Mouse (Mus musculus) kidney, postnatal 10 days (tissue): ENCODE results near the gene Micu1.
"Not testable (repeated sequence)": the region's sequence is repeated elsewhere in the genome, so short reads cannot be mapped to it uniquely, and the experiment has no call there.

ENCODE experiments used
- DNase-seq: peaks from one replicate; pipeline ENCODE4 v3.0.0; 2021; ENCODE audit warnings: mixed read lengths

Gene Micu1

DNA sequence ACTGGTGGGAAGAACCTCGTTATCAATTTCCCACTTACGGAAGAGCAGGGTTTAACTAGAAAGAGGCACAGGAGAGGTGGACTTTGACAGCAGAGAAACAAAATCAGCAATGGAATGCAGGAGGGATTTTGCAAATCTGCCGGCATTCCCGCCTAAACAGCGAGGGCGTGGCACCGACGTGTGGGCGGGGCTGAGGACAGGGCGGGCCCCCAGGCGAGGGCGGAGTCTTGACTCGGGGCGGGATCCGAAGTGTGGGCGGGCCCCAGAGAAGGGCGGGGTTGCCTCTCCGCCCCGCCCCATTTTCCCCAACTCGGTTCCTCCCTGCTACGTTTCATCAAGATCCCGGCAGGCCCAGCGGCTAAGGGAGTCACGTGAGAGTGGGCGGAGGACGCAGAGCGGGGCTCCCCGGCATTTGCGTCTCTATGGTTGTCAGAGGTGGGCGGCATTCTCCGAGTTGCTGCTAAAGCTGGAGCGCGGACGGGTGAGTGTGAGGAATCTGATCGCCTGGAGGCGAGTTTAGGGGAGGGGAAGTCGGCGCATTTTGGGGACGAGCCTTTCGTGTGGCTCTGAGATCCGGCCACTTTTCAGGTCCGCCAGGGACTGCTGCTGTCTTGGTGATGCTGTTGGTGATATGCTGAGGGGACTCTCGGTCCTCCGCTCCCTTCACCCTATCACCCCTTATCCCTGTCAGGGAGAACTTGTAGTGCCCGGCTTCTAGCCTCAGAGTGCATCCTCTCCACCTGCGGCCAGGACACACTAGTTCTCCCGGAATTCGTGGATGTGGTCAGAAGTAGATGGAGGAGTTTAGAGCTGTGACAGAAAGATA, at the start of gene Micu1:
TSS of gene Micu1 (plus strand) at position 271 of the 826 bp plus-strand sequence.
- DNase-seq: peak; percentile 98

- no peak for DNase-seq
Observed at GRCm38 (mm10) chr10:59656799-59657198, 45.5 kb upstream of the Micu1 start.

- no peak for DNase-seq
Observed at GRCm38 (mm10) chr10:59664765-59665164, 37.5 kb upstream of the Micu1 start.

GRCm38 (mm10) chr10:59665503-59666291, 36.6 kb upstream of the Micu1 start:
- no peak for DNase-seq

- peak; percentile 48 for DNase-seq
Observed at GRCm38 (mm10) chr10:59667377-59667776, 34.9 kb upstream of the Micu1 start.

DNA sequence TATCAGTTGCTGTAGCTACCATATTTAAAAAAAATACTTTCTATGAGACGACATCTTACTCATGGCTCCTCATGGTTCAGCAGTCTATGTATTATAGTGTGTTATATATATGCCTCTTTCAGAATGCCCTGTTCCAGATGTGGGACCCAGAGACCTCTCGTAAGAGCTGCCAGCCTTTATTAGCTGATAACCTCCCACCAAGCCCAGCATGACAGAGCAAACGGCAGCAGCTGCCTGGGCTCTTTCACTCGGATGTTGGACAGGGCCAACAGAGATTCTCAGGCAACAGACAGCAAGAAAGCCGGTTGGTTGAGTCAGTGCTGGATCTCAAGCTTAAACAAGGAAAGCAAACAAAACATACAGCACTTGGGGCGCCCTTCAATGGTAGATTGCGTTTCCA, 33.8 kb upstream of the Micu1 start:
- no peak for DNase-seq

GRCm38 (mm10) chr10:59677836-59678235, 24.4 kb upstream of the Micu1 start:
- DNase-seq: no peak

DNA sequence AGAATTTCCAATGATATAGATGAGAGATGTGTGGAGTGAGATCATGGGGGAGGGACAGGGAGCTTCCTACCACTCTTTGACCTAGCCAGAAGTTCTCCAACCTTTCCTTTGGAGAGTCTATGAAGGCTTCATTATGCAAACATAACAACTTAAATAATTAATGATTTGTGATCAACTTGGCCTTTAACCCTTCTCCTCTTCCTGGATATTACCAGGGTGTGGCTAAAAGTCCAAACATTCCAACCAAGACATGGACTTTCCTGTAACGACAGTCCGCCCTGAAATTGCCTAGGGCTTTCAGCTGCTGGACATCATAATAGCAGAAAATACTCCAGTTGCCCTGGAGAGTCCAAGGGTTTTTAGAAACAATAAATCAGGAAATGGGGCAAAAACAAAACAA, 23.1 kb upstream of the Micu1 start:
- DNase-seq: no peak

GRCm38 (mm10) chr10:59685586-59685985, 16.7 kb upstream of the Micu1 start:
- not testable (repeated sequence) for DNase-seq

GRCm38 (mm10) chr10:59687126-59687525, 15.2 kb upstream of the Micu1 start:
- no peak for DNase-seq

- DNase-seq: no peak
Observed at GRCm38 (mm10) chr10:59689836-59690235, 12.4 kb upstream of the Micu1 start.

DNA sequence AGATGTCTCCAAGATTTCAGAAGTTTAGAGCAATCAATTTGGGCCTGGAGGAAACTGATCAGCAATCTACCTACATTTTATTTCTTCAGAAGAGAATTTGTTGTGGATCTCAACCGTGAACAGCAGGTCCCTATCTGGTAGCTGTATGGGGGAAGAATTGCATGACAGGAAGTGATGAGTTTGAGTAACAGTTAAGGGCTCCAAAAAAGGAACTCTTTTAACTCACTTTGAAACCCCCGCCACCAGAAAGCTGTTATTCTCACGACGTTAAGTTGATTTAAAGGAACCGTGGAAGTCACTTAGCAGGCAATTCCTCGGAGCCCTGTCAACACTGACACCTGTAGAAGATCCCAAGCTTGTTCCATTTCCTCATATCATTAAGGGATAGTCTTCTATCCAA, 9.8 kb upstream of the Micu1 start:
- no peak for DNase-seq

- DNase-seq: no peak
Observed at GRCm38 (mm10) chr10:59694104-59694503, 8.2 kb upstream of the Micu1 start.

GRCm38 (mm10) chr10:59699516-59699915, 2.8 kb upstream of the Micu1 start:
- DNase-seq: no peak

- no peak for DNase-seq
Observed at GRCm38 (mm10) chr10:59701805-59702204, 472 bp upstream of the Micu1 start.

GRCm38 (mm10) chr10:59703060-59703760, 933 bp downstream of the Micu1 start:
- no peak for DNase-seq

DNA sequence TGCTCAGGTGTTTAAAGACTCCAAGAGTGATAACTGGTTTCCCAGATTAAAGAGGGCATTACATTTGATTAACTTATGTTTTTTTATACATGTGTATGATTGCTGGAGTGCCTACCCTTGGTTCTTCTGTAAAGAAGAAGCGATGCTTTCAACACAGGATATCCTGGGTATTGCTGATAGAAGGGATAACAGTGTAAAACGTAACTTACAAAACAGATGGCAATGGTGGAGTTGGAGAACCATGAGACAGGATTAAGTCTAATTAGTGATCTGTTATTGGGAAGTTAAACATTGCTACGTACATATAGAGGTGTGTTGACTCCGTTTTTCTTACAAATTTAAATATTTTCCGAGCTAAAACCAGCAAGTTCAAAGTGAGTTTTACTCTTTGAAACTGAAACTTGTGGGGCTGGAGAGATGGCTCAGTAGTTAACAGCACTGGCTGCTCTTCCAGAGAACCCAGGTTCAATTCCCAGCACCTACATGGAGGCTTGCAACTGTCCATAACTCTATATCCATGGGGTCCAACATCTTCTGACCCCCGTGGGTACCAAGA, 4.8 kb downstream of the Micu1 start:
- DNase-seq: no peak

- DNase-seq: no peak
Observed at GRCm38 (mm10) chr10:59707595-59707994, 5.3 kb downstream of the Micu1 start.

DNA sequence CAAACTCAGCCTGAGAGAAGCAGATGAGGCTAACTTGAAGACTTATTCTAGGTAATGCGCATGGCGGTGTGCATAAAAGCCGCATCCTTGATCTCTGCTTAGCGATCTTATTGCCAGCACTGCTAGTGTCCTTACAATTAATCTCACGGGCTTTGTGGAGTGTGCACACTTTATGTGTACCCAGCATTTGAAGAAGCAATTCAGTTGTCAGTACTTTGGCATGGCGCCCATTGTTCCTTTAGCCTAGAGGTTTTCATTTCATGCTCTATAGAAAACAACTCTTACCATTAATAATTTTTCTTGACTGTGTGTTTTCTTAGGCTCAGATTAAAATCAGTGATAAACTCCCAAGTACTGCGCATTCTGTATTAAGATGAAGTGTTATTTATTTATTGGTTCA, 7.0 kb downstream of the Micu1 start:
- DNase-seq: peak; percentile 53

DNA sequence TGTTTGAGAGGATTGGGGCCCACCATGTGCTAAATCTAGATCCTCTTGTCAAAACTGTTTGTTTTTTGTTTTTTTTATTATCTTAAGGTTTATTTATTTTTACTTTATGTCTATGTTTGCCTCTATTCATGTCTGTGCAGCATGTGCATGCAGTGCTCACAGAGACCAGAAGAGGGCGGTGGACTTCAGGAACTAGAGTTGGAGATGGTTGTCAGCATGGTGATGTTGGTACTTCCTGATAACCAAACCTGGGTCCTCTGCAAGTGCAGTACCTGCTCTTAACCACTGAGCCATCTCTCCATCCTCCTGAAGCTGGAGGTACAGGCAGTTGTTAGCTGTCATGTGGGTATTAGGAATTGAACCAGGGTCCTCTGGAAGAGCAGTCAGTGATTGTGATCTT, 8.0 kb downstream of the Micu1 start:
- no peak for DNase-seq

DNA sequence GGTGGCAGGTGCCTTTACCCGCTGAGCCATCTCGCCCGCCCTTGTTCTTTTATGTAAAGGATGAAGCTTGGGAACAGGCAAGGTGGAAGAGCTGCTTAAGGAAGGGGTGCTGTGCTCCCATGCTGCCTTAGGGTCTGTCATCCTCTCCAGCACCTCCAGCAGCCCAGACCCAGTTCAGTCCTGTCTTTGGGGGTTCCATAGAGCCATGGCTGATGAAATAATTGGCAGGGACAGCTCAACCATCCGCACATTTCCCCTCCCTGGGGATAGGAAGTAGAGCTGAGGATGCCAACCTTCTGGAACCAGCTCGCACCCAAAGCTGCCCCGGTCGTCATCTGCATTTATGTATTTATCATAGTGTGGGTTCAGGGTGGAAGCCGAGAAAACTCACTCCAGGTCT, 9.8 kb downstream of the Micu1 start:
- DNase-seq: no peak

DNA sequence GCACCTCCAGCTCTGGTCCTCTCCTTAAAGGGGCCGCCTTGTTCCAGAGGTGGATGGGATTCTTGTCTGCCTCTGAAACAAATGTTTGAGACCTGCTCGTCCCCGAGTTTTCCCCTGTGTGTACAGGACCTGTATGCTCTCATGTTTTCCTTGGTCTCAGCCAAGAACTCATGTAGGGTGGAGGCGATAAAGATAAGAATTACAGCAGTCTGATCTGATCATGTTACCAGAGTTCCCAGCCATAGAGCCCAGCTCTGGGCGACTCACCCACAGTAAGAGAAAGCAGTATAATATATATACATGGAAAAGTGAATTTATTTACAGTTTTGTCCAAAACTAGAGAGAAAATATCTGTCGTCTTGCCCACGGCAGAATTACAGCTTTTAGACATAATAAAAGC, 17.7 kb downstream of the Micu1 start:
- no peak for DNase-seq

DNA sequence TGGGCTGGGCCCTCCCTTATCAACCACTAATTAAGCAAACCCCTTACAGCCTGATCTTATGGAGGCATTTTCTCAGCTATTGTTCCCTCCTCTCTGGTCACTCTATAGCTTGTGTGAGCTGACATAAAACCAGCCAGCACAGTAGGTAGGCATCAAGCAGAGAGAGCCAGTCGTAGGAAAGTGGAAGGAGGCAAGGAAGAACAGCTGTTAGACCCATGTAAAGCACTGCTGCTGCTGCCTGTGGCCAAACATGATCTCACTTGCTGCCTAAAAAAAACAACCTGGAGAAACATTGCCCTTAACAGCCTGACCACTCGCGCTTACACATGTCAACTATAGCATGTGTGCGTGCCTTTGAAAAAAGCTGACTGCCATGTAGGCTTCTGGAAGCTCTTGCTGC, 19.3 kb downstream of the Micu1 start:
- no peak for DNase-seq
